Mouse (Mus musculus) spleen, adult 2 months (tissue): ENCODE measurements around the gene Ppm1h. TPM values are rescaled to one million over a fixed set of nuclear protein-coding genes. Genes with fewer than 3 reads are reported as not detected.

Experiments used
- DNase-seq, 2 experiments: peaks; one replicate each; pipeline versions ENCODE4 v3.0.0 to v3.0.0-alpha.2; 2012 to 2021; ENCODE audit warnings: low spot score in 2 of 2, low read depth in 1 of 2
- H3K27ac ChIP-seq: fragments of 200-500 bp; 2 replicates; pipeline ENCODE4 v1.5.1; 2012; ENCODE audit warnings: low read length, inconsistent platforms; ENCODE audit not compliant: insufficient read depth
- H3K27me3 ChIP-seq: fragments of 200-500 bp; 2 replicates; pipeline ENCODE4 v1.6.1; 2012; ENCODE audit warnings: mild to moderate bottlenecking, moderate library complexity, low read length, inconsistent platforms; ENCODE audit not compliant: control insufficient read depth, insufficient read depth
- H3K36me3 ChIP-seq: fragments of 200-500 bp; 2 replicates; pipeline ENCODE4 v1.6.1; 2012; ENCODE audit warnings: mild to moderate bottlenecking, low read length, inconsistent platforms; ENCODE audit not compliant: control insufficient read depth, insufficient read depth
- H3K4me1 ChIP-seq: fragments of 200-500 bp; 2 replicates; pipeline ENCODE4 v1.6.1; 2011; ENCODE audit warnings: inconsistent platforms; ENCODE audit not compliant: control insufficient read depth, insufficient read depth, insufficient read length
- H3K4me3 ChIP-seq: fragments of 200-500 bp; 2 replicates; pipeline ENCODE4 v1.5.1; 2011; ENCODE audit warnings: mild to moderate bottlenecking, inconsistent platforms; ENCODE audit not compliant: insufficient read depth, insufficient read length; ENCODE audit errors: extremely low read depth
- CTCF ChIP-seq: fragments of 200-500 bp; IDR thresholded peaks from 2 replicates; pipeline ENCODE4 v1.5.1; 2011; ENCODE audit warnings: mild to moderate bottlenecking, inconsistent platforms; ENCODE audit not compliant: insufficient read depth, insufficient read length, insufficient replicate concordance; ENCODE audit errors: extremely low read depth
- POLR2A ChIP-seq: fragments of 200-500 bp; IDR thresholded peaks from 2 replicates; pipeline ENCODE4 v1.6.1; 2011; ENCODE audit warnings: low read depth, low read length, inconsistent platforms
- WGBS: fragments of 180-500 bp; shearing (Covaris S2); methylation state at CpG from one replicate; pipeline ENCODE4 v1.1.7; 2018; 5-methylcytosine and 5-hydroxymethylcytosine counted together
- polyA plus RNA-seq: library from polyadenylated mRNA; depleted of rRNA; stranded (reverse); fragments of >200 nt; gene quantifications from 2 replicates; pipeline ENCODE4 v1.2.3, GENCODE M21; 2012

Ppm1h gene
- polyA plus RNA-seq, 1 experiment: 9.7 TPM

DNA sequence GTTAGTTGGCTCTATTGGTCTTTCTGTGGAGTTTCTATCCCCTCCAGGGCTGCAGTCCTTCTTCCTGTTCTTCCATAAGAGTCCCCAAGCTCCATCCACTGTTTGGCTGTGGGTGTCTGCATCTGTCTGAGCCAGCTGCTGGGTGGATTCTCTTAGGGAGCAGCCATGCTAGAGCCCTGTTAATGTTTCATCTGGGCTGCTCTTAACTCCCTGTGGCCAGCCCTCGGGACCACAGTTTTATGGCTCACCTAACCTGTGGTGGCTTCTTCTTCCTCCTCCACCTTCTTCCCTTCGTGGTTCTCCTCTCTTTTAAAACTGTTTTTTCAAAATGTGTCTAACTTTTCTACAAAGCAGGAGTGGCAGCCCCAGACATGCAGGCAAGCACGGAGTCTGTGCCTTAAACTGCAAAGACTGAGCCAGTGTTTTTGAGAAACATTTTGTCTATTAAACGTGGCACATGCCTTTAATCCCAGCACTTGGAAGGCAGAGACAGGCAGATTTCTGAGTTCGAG lies 5.3 kb downstream of the Ppm1h start:
- no peaks in the 10 kb centered on the region; the same call in 1 of the 2 replicates for H3K4me1 ChIP-seq
- TF ChIP-seq POLR2A: no peak
- TF ChIP-seq CTCF: no peak
- WGBS: 58% methylated on average over 5 of the region's 5 CpGs
- H3K27ac ChIP-seq: no peak overlapping the region
- no peak for DNase-seq
- no peaks in the 10 kb centered on the region for H3K36me3 ChIP-seq
- peaks cover 6% of the 10 kb centered on the region for H3K27me3 ChIP-seq
- H3K4me3 ChIP-seq: no peak overlapping the region

DNA sequence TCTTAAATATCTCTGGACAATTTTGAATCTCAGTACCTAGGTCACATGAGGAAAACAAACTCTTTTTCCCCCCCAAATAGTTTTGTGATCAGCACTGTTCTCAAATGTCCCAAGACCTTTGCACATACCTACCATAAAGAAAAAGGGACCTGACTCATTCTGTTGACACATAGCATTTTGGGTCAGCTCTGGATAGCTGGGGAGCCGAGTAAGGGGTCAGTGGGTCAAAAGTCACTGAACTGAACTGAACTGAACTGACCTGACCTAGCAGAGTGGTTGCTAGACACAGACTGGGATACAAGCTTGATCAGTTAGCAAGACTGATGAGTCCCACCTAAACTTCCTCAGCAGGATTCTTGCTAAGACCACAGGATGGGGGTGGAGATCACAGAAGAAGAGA lies 6.7 kb downstream of the Ppm1h start:
- TF ChIP-seq CTCF: no peak
- no peak for TF ChIP-seq POLR2A
- no peak overlapping the region for H3K27ac ChIP-seq
- no peak for DNase-seq
- no peaks in the 10 kb centered on the region for H3K4me1 ChIP-seq
- H3K27me3 ChIP-seq: no peaks in the 10 kb centered on the region
- 90% methylated on average over 1 of the region's 1 CpGs for WGBS
- H3K4me3 ChIP-seq: no peak overlapping the region
- no peaks in the 10 kb centered on the region for H3K36me3 ChIP-seq

- DNase-seq: no peak
- no peaks in the 10 kb centered on the region for H3K36me3 ChIP-seq
- H3K4me1 ChIP-seq: no peaks in the 10 kb centered on the region
- no peak overlapping the region for H3K4me3 ChIP-seq
- 95% methylated on average over 19 of the region's 19 CpGs for WGBS
- TF ChIP-seq CTCF (no peak), POLR2A (no peak)
- no peaks in the 10 kb centered on the region for H3K27me3 ChIP-seq
- no peak overlapping the region for H3K27ac ChIP-seq
Measured at GRCm38 (mm10) chr10:122685836-122686531, 7.4 kb downstream of the Ppm1h start.

DNA sequence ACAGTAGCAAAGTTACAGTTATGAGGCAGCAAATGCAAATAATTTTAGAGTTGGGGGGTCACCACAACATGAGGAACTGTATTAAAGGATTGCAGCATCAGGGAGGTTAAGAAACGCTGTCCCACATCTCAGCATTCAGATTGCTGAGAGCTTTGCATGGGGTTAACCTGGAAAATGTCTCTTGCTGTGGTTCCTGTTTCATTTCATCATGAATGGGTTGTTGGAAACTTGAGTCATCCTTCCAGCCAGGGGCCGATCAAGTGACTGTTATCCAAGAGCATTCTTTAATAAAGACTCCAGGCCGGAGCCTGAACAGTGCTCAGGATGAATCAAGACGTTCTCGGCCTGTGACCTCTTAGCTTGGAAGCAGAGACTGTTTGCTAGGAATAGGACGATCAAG lies 12.1 kb downstream of the Ppm1h start:
- TF ChIP-seq CTCF: no peak
- TF ChIP-seq POLR2A: no peak
- Histone ChIP-seq H3K4me1 (no peaks in the 10 kb centered on the region), H3K4me3 (no peak overlapping the region), H3K27me3 (no peaks in the 10 kb centered on the region), H3K27ac (no peak overlapping the region), H3K36me3 (no peaks in the 10 kb centered on the region)
- WGBS: 88% methylated on average over 6 of the region's 6 CpGs
- no peak for DNase-seq

DNA sequence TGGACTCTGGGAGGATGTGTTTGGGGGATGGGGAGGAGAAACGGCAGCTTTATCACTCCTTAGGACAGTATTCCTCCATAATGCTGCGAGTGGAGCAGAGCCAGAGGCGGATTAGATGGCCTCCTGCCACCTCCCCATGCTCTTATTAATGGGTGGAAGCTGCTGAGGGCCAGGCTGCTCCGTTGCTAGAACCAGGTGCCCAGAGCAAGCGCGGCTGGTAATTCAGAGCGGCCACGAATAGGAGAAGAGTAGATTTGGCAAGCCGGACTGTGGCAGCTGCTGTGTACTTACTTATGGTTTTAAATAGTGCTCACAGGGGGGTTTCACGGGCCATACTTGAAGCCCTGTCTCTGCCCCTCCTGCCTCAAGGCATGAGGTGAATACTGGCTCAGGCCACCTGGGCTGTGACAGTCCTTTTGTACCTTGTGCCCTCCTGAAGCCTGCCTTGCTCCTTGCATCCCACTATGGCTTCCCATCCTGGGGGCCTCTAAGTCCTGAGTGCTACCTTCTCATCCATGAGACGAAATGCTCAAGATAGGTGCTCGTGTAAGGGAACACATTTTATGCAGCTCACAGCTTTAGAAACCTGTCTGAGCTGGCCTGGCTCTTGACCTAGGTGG lies 14.7 kb downstream of the Ppm1h start:
- Histone ChIP-seq H3K27ac (no peak overlapping the region), H3K27me3 (no peaks in the 10 kb centered on the region), H3K36me3 (no peaks in the 10 kb centered on the region), H3K4me3 (no peak overlapping the region), H3K4me1 (no peaks in the 10 kb centered on the region)
- 82% methylated on average over 12 of the region's 12 CpGs for WGBS
- no peak for DNase-seq
- TF ChIP-seq CTCF (no peak), POLR2A (no peak)

DNA sequence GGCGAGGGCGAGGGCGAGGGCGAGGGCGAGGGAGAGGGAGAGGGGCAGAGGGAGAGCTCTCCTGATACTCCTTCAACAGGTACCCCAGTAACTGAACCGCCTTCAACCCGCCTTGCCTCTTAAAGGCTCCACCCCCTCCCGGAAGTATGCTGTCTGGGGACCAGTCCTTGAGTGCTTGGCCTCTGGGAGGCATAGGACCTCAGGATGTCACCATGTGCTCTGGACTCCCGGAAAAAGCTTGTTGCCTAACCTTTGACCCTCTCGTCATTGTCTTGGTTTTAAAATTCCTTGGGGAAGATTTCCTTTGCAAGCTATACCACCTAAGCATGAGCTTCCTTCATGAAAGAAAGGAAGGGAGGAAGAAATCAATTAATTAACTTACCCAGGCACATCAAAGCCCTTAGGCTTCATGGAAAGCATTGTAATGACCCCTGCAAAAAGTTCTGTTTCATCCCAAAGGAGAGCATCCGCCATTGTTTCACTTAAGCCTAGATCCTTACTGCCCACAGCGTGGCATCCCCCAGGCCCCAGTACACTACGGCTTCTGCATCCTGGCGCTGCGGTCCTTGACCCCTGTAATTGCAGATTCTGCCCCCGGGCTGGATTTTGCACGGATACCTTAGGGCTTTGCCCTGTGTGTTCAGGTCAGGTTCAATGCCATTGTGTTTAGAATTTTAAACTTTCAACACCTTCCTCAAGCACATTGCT lies 15.5 kb downstream of the Ppm1h start:
- H3K27ac ChIP-seq: no peak overlapping the region
- H3K4me3 ChIP-seq: no peak overlapping the region
- WGBS: 89% methylated on average over 15 of the region's 17 CpGs
- no peak for TF ChIP-seq CTCF
- TF ChIP-seq POLR2A: no peak
- H3K4me1 ChIP-seq: no peaks in the 10 kb centered on the region
- no peaks in the 10 kb centered on the region for H3K36me3 ChIP-seq
- no peak for DNase-seq
- H3K27me3 ChIP-seq: no peaks in the 10 kb centered on the region

GRCm38 (mm10) chr10:122696335-122696734 lies 17.8 kb downstream of the Ppm1h start:
- WGBS: 94% methylated on average over 1 of the region's 1 CpGs
- no peak overlapping the region for H3K27ac ChIP-seq
- H3K4me1 ChIP-seq: no peaks in the 10 kb centered on the region
- TF ChIP-seq CTCF (no peak), POLR2A (no peak)
- no peak for DNase-seq
- no peaks in the 10 kb centered on the region for H3K27me3 ChIP-seq
- H3K4me3 ChIP-seq: no peak overlapping the region
- no peaks in the 10 kb centered on the region for H3K36me3 ChIP-seq
